Mouse (Mus musculus) bone marrow macrophage, adult 2 months (primary cell): ENCODE data around the gene Hist1h2ah. TPM values are rescaled to one million over a fixed set of nuclear protein-coding genes. Genes with fewer than 3 reads are reported as not detected.
A peak's percentile ranks its signal among the peaks of the same experiment; 100 is the strongest.

Source experiments
- H3K27ac ChIP-seq: 2 replicates; pipeline ENCODE4 v1.5.1; 2012; ENCODE audit warnings: low read depth, low read length; ENCODE audit not compliant: insufficient read depth
- H3K4me1 ChIP-seq: 2 replicates; pipeline ENCODE4 v1.6.1; 2012; ENCODE audit warnings: low read length; ENCODE audit not compliant: control insufficient read depth, insufficient read depth
- H3K4me3 ChIP-seq: 2 replicates; pipeline ENCODE4 v1.5.1; 2012; ENCODE audit warnings: mild to moderate bottlenecking, low read length, moderate library complexity; ENCODE audit not compliant: insufficient read depth
- CTCF ChIP-seq: IDR thresholded peaks from 2 replicates; pipeline ENCODE4 v1.5.1; 2012; ENCODE audit warnings: low read depth, mild to moderate bottlenecking, low read length, moderate library complexity
- POLR2A ChIP-seq: IDR thresholded peaks from 2 replicates; pipeline ENCODE4 v1.6.1; 2012; ENCODE audit warnings: mild to moderate bottlenecking, low read depth, low read length, borderline replicate concordance
- polyA plus RNA-seq: library from polyadenylated mRNA; stranded (reverse); fragments of >200 nt; gene quantifications from 2 replicates; pipeline ENCODE4 v1.2.4, GENCODE M21; 2012; ENCODE audit not compliant: missing spikeins, insufficient read depth, insufficient read length

Hist1h2ah gene
- polyA plus RNA-seq, 1 experiment, result not detected

GRCm38 (mm10) chr13:21997821-21998220 lies 37.5 kb downstream of the Hist1h2ah start:
- no peak overlapping the region for H3K27ac ChIP-seq
- peaks cover 17% of the 10 kb centered on the region for H3K4me1 ChIP-seq
- no peak overlapping the region for H3K4me3 ChIP-seq
- no peak for TF ChIP-seq POLR2A
- TF ChIP-seq CTCF, result no peak

DNA sequence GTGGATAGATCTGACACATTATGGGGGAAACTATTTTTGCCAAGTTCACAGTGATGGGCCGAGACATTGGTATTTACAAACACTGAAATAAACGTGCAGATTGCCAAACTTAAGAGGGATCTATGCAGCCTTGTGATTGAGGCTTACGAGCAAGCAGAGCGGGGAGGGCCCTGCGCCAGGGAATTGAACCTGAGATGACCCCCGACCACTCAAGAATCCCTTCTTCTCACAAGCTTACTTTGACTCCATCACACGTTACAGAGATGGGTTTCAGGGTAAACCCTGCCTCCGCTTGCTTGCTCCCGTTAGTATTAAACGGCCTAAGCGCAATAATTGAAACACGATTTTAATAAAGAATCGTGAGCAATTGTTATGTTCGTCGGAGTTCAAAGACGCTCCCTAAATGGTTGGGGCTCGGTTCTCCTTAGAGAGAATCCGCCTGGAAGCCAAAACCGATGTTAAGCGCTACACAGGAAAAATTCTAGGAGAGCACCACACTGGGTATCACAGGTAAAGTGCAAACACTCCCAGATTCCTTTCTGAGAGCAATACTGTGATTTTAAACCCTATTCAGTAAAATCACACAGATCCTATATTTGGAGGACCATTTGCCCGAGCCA lies 38.1 kb downstream of the Hist1h2ah start:
- Histone ChIP-seq H3K4me3 (peak overlapping the region; percentile 50), H3K27ac (no peak overlapping the region), H3K4me1 (peaks cover 13% of the 10 kb centered on the region)
- TF ChIP-seq CTCF (no peak), POLR2A (no peak)

GRCm38 (mm10) chr13:21996840-21997185 lies 38.6 kb downstream of the Hist1h2ah start:
- H3K4me1 ChIP-seq, result peaks cover 9% of the 10 kb centered on the region
- H3K27ac ChIP-seq, result no peak overlapping the region
- peak overlapping the region; percentile 50 for H3K4me3 ChIP-seq
- no peak for TF ChIP-seq CTCF
- no peak for TF ChIP-seq POLR2A

GRCm38 (mm10) chr13:21996101-21996839 lies 39.1 kb downstream of the Hist1h2ah start:
- peaks cover 6% of the 10 kb centered on the region for H3K4me1 ChIP-seq
- no peak overlapping the region for H3K27ac ChIP-seq
- TF ChIP-seq CTCF (no peak), POLR2A (no peak)
- peak overlapping the region; percentile 60 for H3K4me3 ChIP-seq

DNA sequence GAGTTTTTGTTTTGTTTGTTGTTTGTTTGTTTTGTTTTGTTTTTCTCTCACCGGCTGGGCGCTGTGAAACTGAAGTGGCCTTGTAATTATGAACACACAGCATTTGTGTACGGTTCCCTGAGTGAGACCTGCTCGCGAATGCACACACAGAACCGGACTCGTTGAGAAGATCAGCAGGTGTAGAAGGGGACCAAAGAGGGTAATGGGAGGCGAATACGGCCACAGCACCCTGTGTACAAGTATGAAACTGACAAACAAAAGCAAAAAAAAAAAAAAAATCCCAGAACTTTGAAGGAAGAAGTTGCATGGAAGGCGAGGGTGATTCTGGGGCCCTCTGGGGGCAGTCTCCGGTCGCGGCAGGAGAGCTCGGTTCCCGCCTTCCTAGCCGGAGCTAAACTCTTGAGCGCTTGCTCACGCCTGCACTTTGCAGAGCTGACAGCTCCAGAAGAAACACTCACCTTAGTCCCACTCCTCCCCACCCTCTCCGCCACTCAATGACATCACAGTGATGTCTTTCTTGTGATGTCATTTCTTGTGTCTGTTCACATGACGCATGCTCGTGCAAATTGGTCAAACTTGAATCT lies 39.9 kb downstream of the Hist1h2ah start:
- Histone ChIP-seq H3K4me3 (peak overlapping the region; percentile 60), H3K27ac (no peak overlapping the region), H3K4me1 (no peaks in the 10 kb centered on the region)
- no peak for TF ChIP-seq POLR2A
- no peak for TF ChIP-seq CTCF

GRCm38 (mm10) chr13:21994896-21995295 lies 40.5 kb downstream of the Hist1h2ah start:
- no peak for TF ChIP-seq POLR2A
- no peak for TF ChIP-seq CTCF
- Histone ChIP-seq H3K4me3 (peak overlapping the region; percentile 60), H3K4me1 (no peaks in the 10 kb centered on the region), H3K27ac (no peak overlapping the region)

GRCm38 (mm10) chr13:21993957-21994738 lies 41.2 kb downstream of the Hist1h2ah start:
- no peak for TF ChIP-seq CTCF
- no peak for TF ChIP-seq POLR2A
- peak overlapping the region; percentile 45 for H3K4me3 ChIP-seq

DNA sequence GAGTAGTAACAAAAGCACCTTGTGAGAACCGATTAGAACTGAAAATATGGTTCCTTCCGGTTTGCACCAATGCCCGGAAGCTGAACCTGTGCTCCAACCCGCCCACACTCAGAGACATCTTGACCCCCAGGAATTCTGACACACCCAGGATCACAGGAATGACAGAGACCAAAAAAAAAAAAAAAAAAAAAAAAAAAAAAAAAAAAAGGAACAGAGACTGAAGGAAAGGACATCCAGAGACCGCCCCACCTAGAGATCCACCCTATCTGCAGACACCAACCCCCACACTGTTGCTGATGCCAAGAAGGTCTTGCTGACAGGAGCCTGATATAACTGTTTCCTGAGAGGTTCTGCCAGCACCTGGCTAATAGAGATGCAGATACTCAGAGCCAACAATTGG lies 42.8 kb downstream of the Hist1h2ah start:
- H3K4me3 ChIP-seq, result no peak overlapping the region
- TF ChIP-seq CTCF (no peak), POLR2A (no peak)
- H3K27ac ChIP-seq, result no peak overlapping the region
- H3K4me1 ChIP-seq, result no peaks in the 10 kb centered on the region

More at GRCm38 (mm10) chr13:21993957-21994738, 41.2 kb downstream of the Hist1h2ah start:
- Histone ChIP-seq H3K27ac (no peak overlapping the region), H3K4me1 (no peaks in the 10 kb centered on the region)

Other genes starting within 250 kb of the Hist1h2ah start
- not detected in 2 replicates for gene Hist1h2an, start 248.3 kb downstream of the Hist1h2ah start, polyA plus RNA-seq
- not detected in 2 replicates for gene Hist1h2bp, start 248.1 kb downstream of the Hist1h2ah start, polyA plus RNA-seq
- 3.2 and 6.5 TPM in 2 replicates for gene Hist1h2bq, start 225.4 kb downstream of the Hist1h2ah start, polyA plus RNA-seq
- not detected in 2 replicates for gene Hist1h2ao, start 225.1 kb downstream of the Hist1h2ah start, polyA plus RNA-seq
- gene Hist1h4m, start 223.8 kb downstream of the Hist1h2ah start, polyA plus RNA-seq, result 5.2 and 6.8 TPM in 2 replicates
- not detected in 2 replicates for gene Hist1h4n, start 203.4 kb downstream of the Hist1h2ah start, polyA plus RNA-seq
- 14.7 and 15.1 TPM in 2 replicates for gene Hist1h2ap, start 202.1 kb downstream of the Hist1h2ah start, polyA plus RNA-seq
- gene Hist1h2br, start 201.8 kb downstream of the Hist1h2ah start, polyA plus RNA-seq, result 4.5 and 8.6 TPM in 2 replicates
- gene Zfp184, start 90.5 kb downstream of the Hist1h2ah start, polyA plus RNA-seq, result 0.25 and 0.76 TPM in 2 replicates
- gene Pom121l2, start 54.4 kb downstream of the Hist1h2ah start, polyA plus RNA-seq, result not detected in 2 replicates
- 3.0 and 3.4 TPM in 2 replicates for gene Prss16, start 25.8 kb downstream of the Hist1h2ah start, polyA plus RNA-seq
- 2.9 and 5.5 TPM in 2 replicates for gene Hist1h2bk, start 302 bp upstream of the Hist1h2ah start, polyA plus RNA-seq
- 7.5 and 8.2 TPM in 2 replicates for gene Hist1h4i, start 5.8 kb upstream of the Hist1h2ah start, polyA plus RNA-seq
- gene Hist1h2ag, start 7.4 kb upstream of the Hist1h2ah start, polyA plus RNA-seq, result 5.0 and 7.4 TPM in 2 replicates
- 1.4 and 4.4 TPM in 2 replicates for gene Hist1h2bj, start 7.6 kb upstream of the Hist1h2ah start, polyA plus RNA-seq
- not detected in 2 replicates for gene Vmn1r188, start 48.9 kb upstream of the Hist1h2ah start, polyA plus RNA-seq
- not detected in 2 replicates for gene Vmn1r189, start 70.3 kb upstream of the Hist1h2ah start, polyA plus RNA-seq
- gene Vmn1r191, start 148.4 kb upstream of the Hist1h2ah start, polyA plus RNA-seq, result not detected in 2 replicates
- gene Vmn1r192, start 155.6 kb upstream of the Hist1h2ah start, polyA plus RNA-seq, result not detected in 2 replicates
- not detected in 2 replicates for gene Vmn1r193, start 187.6 kb upstream of the Hist1h2ah start, polyA plus RNA-seq
- gene Vmn1r194, start 208.6 kb upstream of the Hist1h2ah start, polyA plus RNA-seq, result not detected in 2 replicates
- gene Vmn1r195, start 235.0 kb upstream of the Hist1h2ah start, polyA plus RNA-seq, result not detected in 2 replicates